Mouse (Mus musculus): ENCODE measurements at regions not wholly inside any gene's neighbourhood (a gene's known extent, or its start where the extent isn't known, plus 50 kb on each side); places are given as distances from the start of the nearest gene placed in this dataset.

DNA sequence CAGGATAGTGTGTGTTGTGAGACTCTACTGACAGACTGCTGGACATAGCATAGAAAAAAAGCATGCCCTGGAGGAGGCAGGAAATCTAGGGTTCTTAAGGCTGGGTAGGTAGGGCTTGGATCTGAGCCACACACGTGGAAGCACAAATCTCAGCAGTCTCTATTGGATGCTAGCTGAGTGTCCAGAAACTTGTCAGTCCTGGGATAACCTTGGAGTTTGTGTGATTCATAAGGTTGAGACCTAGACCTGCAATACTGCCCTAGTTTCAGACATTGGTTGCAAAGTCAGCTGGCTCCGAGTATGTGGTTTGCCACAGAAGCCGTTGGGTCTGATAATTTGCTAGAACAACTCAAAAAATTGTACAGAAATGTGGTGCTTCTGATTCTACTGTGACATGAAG lies 335.8 kb upstream of the Myt1l start:
- TF ChIP-seq CTCF (IDR thresholded peaks at IDR 0.05; ENCODE audit: extremely low read depth, insufficient read depth, insufficient read length, insufficient replicate concordance), result no peak
- no peak for TF ChIP-seq POLR2A (IDR thresholded peaks at IDR 0.05; ENCODE audit: low read depth, low read length)

Measured in spleen, adult 2 months (tissue).